Mouse (Mus musculus) midbrain, embryonic 14.5 days (tissue): ENCODE data around the gene Fig4. TPM values are rescaled to one million over a fixed set of nuclear protein-coding genes. Genes with fewer than 3 reads are reported as not detected.

Source experiments
- ATAC-seq: fragments of 200-750 bp; cut with Nextera tagmentation; 2 replicates; pipeline ENCODE4 v1.8.0; 2017; ENCODE audit warnings: moderate number of reproducible peaks, moderate library complexity; ENCODE audit not compliant: low FRiP score, low TSS enrichment
- DNase-seq: peaks from one replicate; pipeline ENCODE4 v3.0.0-alpha.2; 2015
- H3K27ac ChIP-seq: fragments of 300-500 bp; sonication (generic); replicated peaks from 2 replicates; pipeline ENCODE4 v1.5.1; 2014; ENCODE audit warnings: mild to moderate bottlenecking, low read depth, low read length, moderate library complexity
- H3K27me3 ChIP-seq: fragments of 300-500 bp; sonication (generic); 2 replicates; pipeline ENCODE4 v1.6.1; 2014; ENCODE audit warnings: low read length, control low read depth, mixed read lengths; ENCODE audit not compliant: control insufficient read depth, insufficient read depth
- H3K36me3 ChIP-seq: fragments of 300-500 bp; sonication (generic); 2 replicates; pipeline ENCODE4 v1.6.1; 2014; ENCODE audit warnings: low read length, control low read depth; ENCODE audit not compliant: control insufficient read depth, insufficient read depth
- H3K4me1 ChIP-seq: fragments of 300-500 bp; sonication (generic); 2 replicates; pipeline ENCODE4 v1.6.1; 2014; ENCODE audit warnings: mild to moderate bottlenecking, antibody characterized with exemption, low read length, control low read depth; ENCODE audit not compliant: control insufficient read depth, insufficient read depth
- H3K4me2 ChIP-seq: fragments of 300-500 bp; sonication (generic); 2 replicates; pipeline ENCODE4 v1.6.1; 2014; ENCODE audit warnings: mild to moderate bottlenecking, low read length, moderate library complexity
- H3K4me3 ChIP-seq: fragments of 300-500 bp; sonication (generic); replicated peaks from 2 replicates; pipeline ENCODE4 v1.5.1; 2014; ENCODE audit warnings: low read depth, low read length
- H3K9ac ChIP-seq: fragments of 300-500 bp; sonication (generic); replicated peaks from 2 replicates; pipeline ENCODE4 v1.6.1; 2014; ENCODE audit warnings: mild to moderate bottlenecking, low read length, moderate library complexity
- H3K9me3 ChIP-seq: fragments of 300-500 bp; sonication (generic); 2 replicates; pipeline ENCODE4 v1.6.1; 2016; ENCODE audit warnings: low read length, control low read depth, mixed read lengths; ENCODE audit not compliant: control insufficient read depth
- WGBS: fragments of 180-500 bp; shearing (Covaris S2); extraction: QIAGEN DNeasy Blood & Tissue Kit; methylation state at CpG from one replicate; pipeline ENCODE4 v1.1.7; 2014; 5-methylcytosine and 5-hydroxymethylcytosine counted together
- polyA plus RNA-seq: library from polyadenylated mRNA; unstranded; fragments of >200 nt; fragmentation: Nextera tagmentation; extraction: Ambion mirVana; gene quantifications from 2 replicates; pipeline ENCODE4 v1.2.1, GENCODE M21; 2014

Fig4 gene
- polyA plus RNA-seq, result 26.9 and 33.9 TPM in 2 replicates

DNA sequence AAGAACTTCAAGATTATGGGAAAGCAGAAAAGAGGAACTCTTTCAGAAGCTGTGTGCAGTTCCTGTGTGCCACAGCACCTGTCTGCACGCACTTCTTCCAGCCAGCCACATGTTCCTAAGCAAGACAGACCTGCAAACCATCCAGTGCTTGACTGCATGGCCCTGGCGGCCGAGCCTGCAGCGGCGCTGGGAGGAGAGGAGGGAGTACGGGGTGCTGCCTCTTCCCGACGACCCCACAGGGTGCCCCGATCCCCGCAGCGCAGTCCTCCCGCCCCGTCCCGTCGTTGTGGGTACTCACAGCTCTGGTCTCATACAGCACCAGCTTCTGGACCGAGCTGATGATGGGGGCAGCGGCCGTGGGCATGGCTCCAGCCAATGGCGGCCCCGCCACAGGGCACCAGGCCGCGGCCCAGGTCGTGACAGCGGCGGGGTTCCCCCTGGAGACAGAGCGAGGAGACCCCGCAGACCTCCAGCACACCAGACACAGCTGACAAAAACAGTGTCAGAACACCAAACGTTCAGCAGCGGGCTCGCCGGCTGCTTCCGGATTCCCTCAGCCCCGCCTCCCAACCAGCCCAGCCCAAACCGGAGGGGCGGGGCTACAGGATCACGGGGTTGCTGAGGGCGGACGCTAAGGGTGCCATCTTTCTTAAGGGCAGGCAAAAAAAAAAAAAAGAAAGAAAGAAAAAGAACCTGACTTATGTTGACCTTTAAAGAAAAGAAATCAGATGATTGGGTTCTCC, at the start of gene Fig4:
Fig4 (minus strand) TSS at position 572 of the 743 bp plus-strand sequence.
- peak; percentile 97 for DNase-seq
- Histone ChIP-seq H3K4me2 (peak within 1 kb of the TSS; percentile 92), H3K27me3 (no peaks in the 10 kb centered on the region), H3K9ac (peak within 1 kb of the TSS; percentile 80), H3K36me3 (no peaks in the 10 kb centered on the region), H3K4me1 (peaks cover 8% of the 10 kb centered on the region; the same call in 1 of the 2 replicates), H3K27ac (peak within 1 kb of the TSS; percentile 75), H3K4me3 (peak within 1 kb of the TSS; percentile 63), H3K9me3 (no peaks in the 10 kb centered on the region)
- ATAC-seq, result peak; percentile 94
- under 1% methylated on average over 38 of the region's 38 CpGs for WGBS

DNA sequence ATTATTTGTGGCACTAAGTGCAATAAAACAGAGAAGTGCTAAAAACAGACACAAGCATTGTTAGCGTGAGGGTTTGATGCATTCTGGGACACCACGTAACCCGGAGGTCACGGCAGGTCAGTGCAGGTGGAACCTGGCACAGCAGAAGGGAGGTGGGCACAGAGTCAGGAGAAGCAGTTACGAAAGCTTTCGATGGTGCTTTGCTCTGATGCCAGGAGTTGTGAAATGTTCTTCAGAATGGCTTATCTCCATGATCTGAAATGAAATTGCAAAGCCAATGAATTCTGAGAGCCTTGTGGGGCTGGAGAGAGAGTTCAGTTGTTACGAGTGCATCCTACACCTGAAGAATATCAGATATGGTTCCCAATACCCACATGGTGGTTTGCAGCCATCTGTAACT, 38.3 kb upstream of the Fig4 start:
- H3K36me3 ChIP-seq, result no peaks in the 10 kb centered on the region
- no peaks in the 10 kb centered on the region for H3K4me1 ChIP-seq
- no peak overlapping the region for H3K4me2 ChIP-seq
- H3K9ac ChIP-seq, result no peak overlapping the region
- ATAC-seq (no peak), DNase-seq (no peak)
- H3K27me3 ChIP-seq, result no peaks in the 10 kb centered on the region
- H3K4me3 ChIP-seq, result no peak overlapping the region
- H3K9me3 ChIP-seq, result no peaks in the 10 kb centered on the region
- H3K27ac ChIP-seq, result no peak overlapping the region
- 94% methylated on average over 7 of the region's 7 CpGs for WGBS

- no peak overlapping the region for H3K27ac ChIP-seq
- no peak for ATAC-seq
- H3K4me3 ChIP-seq, result no peak overlapping the region
- H3K4me2 ChIP-seq, result no peak overlapping the region
- no peaks in the 10 kb centered on the region for H3K27me3 ChIP-seq
- no peaks in the 10 kb centered on the region for H3K4me1 ChIP-seq
- H3K9me3 ChIP-seq, result no peaks in the 10 kb centered on the region
- H3K36me3 ChIP-seq, result no peaks in the 10 kb centered on the region
- DNase-seq, result no peak
- WGBS, result 90% methylated on average over 2 of the region's 2 CpGs
- H3K9ac ChIP-seq, result no peak overlapping the region
These were observed 29.5 kb upstream of the Fig4 start for GRCm38 (mm10) chr10:41332533-41333043.

DNA sequence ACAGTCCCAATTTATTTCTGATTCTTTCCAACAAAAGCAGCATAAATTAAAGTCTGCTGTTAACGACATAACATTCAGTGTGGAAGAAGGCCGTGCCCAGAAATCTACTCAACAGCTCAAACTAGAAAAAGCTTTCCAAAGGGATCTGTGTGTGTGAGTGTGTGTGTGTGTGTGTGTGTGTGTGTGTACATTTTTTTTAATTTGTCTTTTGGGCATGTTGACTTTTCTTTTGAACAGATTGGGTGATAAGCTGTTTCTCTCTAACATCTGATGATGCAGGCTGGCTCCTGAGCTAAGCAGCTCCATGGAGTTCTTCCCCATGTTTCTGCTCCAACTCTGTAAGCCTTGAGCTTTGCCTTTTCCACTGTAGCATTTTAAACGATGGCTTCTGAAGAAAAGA, 12.8 kb upstream of the Fig4 start:
- Histone ChIP-seq H3K4me1 (no peaks in the 10 kb centered on the region), H3K4me3 (no peak overlapping the region), H3K4me2 (no peak overlapping the region), H3K27me3 (no peaks in the 10 kb centered on the region), H3K9me3 (no peaks in the 10 kb centered on the region), H3K27ac (no peak overlapping the region), H3K9ac (no peak overlapping the region), H3K36me3 (no peaks in the 10 kb centered on the region)
- DNase-seq, result no peak
- no peak for ATAC-seq
- WGBS, result 92% methylated on average over 3 of the region's 3 CpGs

- Histone ChIP-seq H3K27ac (no peak overlapping the region), H3K9ac (no peak overlapping the region), H3K4me2 (no peak overlapping the region), H3K27me3 (no peaks in the 10 kb centered on the region), H3K4me3 (no peak overlapping the region), H3K4me1 (no peaks in the 10 kb centered on the region), H3K9me3 (no peaks in the 10 kb centered on the region), H3K36me3 (no peaks in the 10 kb centered on the region)
- 91% methylated on average over 4 of the region's 4 CpGs for WGBS
- ATAC-seq (no peak), DNase-seq (no peak)
These were observed 5.1 kb upstream of the Fig4 start for GRCm38 (mm10) chr10:41308205-41308604.

DNA sequence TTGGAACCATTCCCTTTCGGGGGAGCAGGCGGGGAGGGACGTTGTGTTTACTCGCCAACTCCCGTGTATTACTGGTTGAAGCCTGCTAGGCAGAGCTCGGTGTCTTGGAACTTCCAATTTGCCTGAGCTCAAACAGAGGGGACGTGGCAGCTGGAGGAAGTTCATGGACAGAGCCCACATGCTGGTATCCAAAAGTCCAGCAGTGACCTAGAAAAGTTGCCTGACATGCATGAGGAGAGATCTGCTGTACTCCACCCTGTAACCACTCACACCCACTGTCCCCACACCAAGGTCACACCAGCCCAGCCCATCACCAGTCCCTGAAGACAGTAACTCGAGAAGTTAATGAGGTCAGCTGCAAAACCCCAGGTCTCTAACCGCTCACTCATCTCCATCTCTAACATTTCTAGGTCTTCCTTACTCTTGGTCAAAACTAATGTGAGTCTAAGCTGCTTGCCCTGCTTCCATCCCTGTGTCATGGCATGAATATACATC, 1.9 kb upstream of the Fig4 start:
- Histone ChIP-seq H3K36me3 (no peaks in the 10 kb centered on the region), H3K4me2 (no peak overlapping the region), H3K9ac (no peak overlapping the region), H3K9me3 (no peaks in the 10 kb centered on the region), H3K27me3 (no peaks in the 10 kb centered on the region), H3K27ac (no peak overlapping the region), H3K4me1 (peaks cover 8% of the 10 kb centered on the region; the same call in 1 of the 2 replicates), H3K4me3 (no peak overlapping the region)
- 78% methylated on average over 9 of the region's 9 CpGs for WGBS
- DNase-seq (no peak), ATAC-seq (no peak)

DNA sequence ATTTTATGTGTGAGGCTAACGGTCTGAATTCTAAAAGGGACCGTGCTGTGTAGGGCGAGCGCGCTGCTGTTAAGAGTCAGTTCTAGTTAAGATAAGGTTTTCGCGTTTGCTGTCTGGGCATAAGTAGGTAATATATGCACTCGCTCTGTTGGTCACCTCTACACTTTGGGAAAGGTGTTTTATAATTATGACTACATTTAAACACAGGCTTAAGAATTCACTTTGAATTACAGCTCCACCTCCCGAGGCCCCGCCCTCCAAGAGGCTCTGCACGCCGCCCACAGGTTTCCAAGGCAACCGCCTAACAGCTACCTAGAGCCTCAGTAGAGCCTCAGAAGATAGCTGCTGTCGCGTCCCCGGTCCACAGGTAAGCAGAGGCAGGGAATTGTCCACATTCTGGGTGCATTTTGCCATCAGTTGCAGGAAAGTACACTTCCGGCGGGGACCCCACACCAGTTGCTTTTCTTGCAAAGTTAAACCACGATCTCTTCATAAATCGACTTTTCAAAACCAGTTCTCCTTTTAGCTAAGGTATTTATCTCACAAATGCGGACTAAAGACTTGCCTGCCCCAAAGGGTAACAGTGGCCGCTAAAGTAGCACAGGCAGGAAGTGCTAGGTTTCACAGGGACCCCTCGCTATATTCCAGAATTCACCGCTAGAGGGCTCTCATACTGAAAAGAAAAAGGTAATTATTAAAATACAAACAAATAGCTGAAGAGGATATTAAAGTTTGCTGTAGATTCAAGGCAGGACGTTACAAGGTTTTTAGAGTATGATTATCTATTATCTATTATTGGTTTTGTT, 782 bp upstream of the Fig4 start, which contains the start of gene Ak9:
Ak9 (plus strand) TSS at position 342 of the 806 bp plus-strand sequence.
- H3K4me3 ChIP-seq, result peak within 1 kb of the TSS; percentile 63
- no peaks in the 10 kb centered on the region for H3K36me3 ChIP-seq
- H3K9ac ChIP-seq, result peak within 1 kb of the TSS; percentile 80
- ATAC-seq (peak; percentile 75), DNase-seq (peak; percentile 92)
- H3K4me1 ChIP-seq, result peaks cover 8% of the 10 kb centered on the region; the same call in 1 of the 2 replicates
- H3K9me3 ChIP-seq, result no peaks in the 10 kb centered on the region
- peak within 1 kb of the TSS; percentile 75 for H3K27ac ChIP-seq
- under 1% methylated on average over 25 of the region's 25 CpGs for WGBS
- no peaks in the 10 kb centered on the region for H3K27me3 ChIP-seq
- peak within 1 kb of the TSS; percentile 92 for H3K4me2 ChIP-seq

- DNase-seq (no peak), ATAC-seq (no peak)
- 68% methylated on average over 1 of the region's 1 CpGs for WGBS
- H3K4me3 ChIP-seq, result no peak overlapping the region
- H3K36me3 ChIP-seq, result no peaks in the 10 kb centered on the region
- no peaks in the 10 kb centered on the region for H3K27me3 ChIP-seq
- no peak overlapping the region for H3K4me2 ChIP-seq
- peaks cover 10% of the 10 kb centered on the region; the same call in 1 of the 2 replicates for H3K4me1 ChIP-seq
- H3K27ac ChIP-seq, result no peak overlapping the region
- H3K9me3 ChIP-seq, result no peaks in the 10 kb centered on the region
- no peak overlapping the region for H3K9ac ChIP-seq
These were observed 2.9 kb downstream of the Fig4 start for GRCm38 (mm10) chr10:41300161-41300560.
